Mouse (Mus musculus): ENCODE measurements around the gene Spindoc. TPM values are rescaled to one million over a fixed set of nuclear protein-coding genes. Genes with fewer than 3 reads are reported as not detected.
"Not testable (repeated sequence)": the region's sequence is repeated elsewhere in the genome, so short reads cannot be mapped to it uniquely, and the experiment has no call there.

The Spindoc gene
- polyA plus RNA-seq, 1 experiment from 2014 or later = 34.6 TPM

- peak overlapping the region; percentile 76 for H3K27ac ChIP-seq (ENCODE audit: low read depth, low read length)
- peak overlapping the region; percentile 90 for H3K4me2 ChIP-seq (replicated peaks; ENCODE audit: low read depth, low read length)
- no peaks in the 10 kb centered on the region for H3K4me1 ChIP-seq (replicated peaks; ENCODE audit: control insufficient read depth, insufficient read depth, low read length)
- H3K9me3 ChIP-seq (ENCODE audit: control insufficient read depth, low read length) = no peaks in the 10 kb centered on the region
- ATAC-seq (ENCODE audit: low FRiP score) (no peak; the same call in 1 of the 2 replicates), DNase-seq (ENCODE audit: low spot score) (peak; percentile 85)
- no peaks in the 10 kb centered on the region for H3K27me3 ChIP-seq (ENCODE audit: control insufficient read depth, insufficient read depth, low read length)
- H3K9ac ChIP-seq (ENCODE audit: low read depth, low read length) = peak overlapping the region; percentile 95
- WGBS = under 1% methylated on average over 53 of the region's 60 CpGs
- no peaks in the 10 kb centered on the region for H3K36me3 ChIP-seq (ENCODE audit: control insufficient read depth, insufficient read depth, low read length)
- H3K4me3 ChIP-seq (ENCODE audit: low read depth, low read length) = peak overlapping the region; percentile 90
These were observed 419 bp downstream of the Spindoc start for GRCm38 (mm10) chr19:7382248-7382902.

GRCm38 (mm10) chr19:7381906-7382247 lies 917 bp downstream of the Spindoc start:
- Histone ChIP-seq H3K9ac (ENCODE audit: low read depth, low read length) (peak overlapping the region; percentile 95), H3K4me2 (replicated peaks; ENCODE audit: low read depth, low read length) (peak overlapping the region; percentile 90), H3K36me3 (ENCODE audit: control insufficient read depth, insufficient read depth, low read length) (no peaks in the 10 kb centered on the region), H3K4me3 (ENCODE audit: low read depth, low read length) (peak overlapping the region; percentile 90), H3K27ac (ENCODE audit: low read depth, low read length) (peak overlapping the region; percentile 76), H3K9me3 (ENCODE audit: control insufficient read depth, low read length) (no peaks in the 10 kb centered on the region), H3K27me3 (ENCODE audit: control insufficient read depth, insufficient read depth, low read length) (no peaks in the 10 kb centered on the region), H3K4me1 (replicated peaks; ENCODE audit: control insufficient read depth, insufficient read depth, low read length) (no peaks in the 10 kb centered on the region)
- DNase-seq (ENCODE audit: low spot score) (no peak), ATAC-seq (ENCODE audit: low FRiP score) (no peak)
- WGBS = 2% methylated on average over 8 of the region's 8 CpGs

GRCm38 (mm10) chr19:7377639-7378038 lies 5.2 kb downstream of the Spindoc start:
- Histone ChIP-seq H3K4me3 (ENCODE audit: low read depth, low read length) (no peak overlapping the region), H3K4me1 (replicated peaks; ENCODE audit: control insufficient read depth, insufficient read depth, low read length) (no peaks in the 10 kb centered on the region), H3K36me3 (ENCODE audit: control insufficient read depth, insufficient read depth, low read length) (peaks cover 10% of the 10 kb centered on the region), H3K9ac (ENCODE audit: low read depth, low read length) (no peak overlapping the region), H3K9me3 (ENCODE audit: control insufficient read depth, low read length) (no peaks in the 10 kb centered on the region), H3K27ac (ENCODE audit: low read depth, low read length) (no peak overlapping the region), H3K4me2 (replicated peaks; ENCODE audit: low read depth, low read length) (no peak overlapping the region), H3K27me3 (ENCODE audit: control insufficient read depth, insufficient read depth, low read length) (no peaks in the 10 kb centered on the region)
- 81% methylated on average over 2 of the region's 2 CpGs for WGBS
- no peak for DNase-seq (ENCODE audit: low spot score)
- no peak for ATAC-seq (ENCODE audit: low FRiP score)

GRCm38 (mm10) chr19:7374491-7374890 lies 8.3 kb downstream of the Spindoc start:
- DNase-seq (ENCODE audit: low spot score) = no peak
- H3K9me3 ChIP-seq (ENCODE audit: control insufficient read depth, low read length) = no peaks in the 10 kb centered on the region
- H3K4me2 ChIP-seq (replicated peaks; ENCODE audit: low read depth, low read length) = no peak overlapping the region
- 95% methylated on average over 8 of the region's 8 CpGs for WGBS
- no peaks in the 10 kb centered on the region for H3K4me1 ChIP-seq (replicated peaks; ENCODE audit: control insufficient read depth, insufficient read depth, low read length)
- H3K4me3 ChIP-seq (ENCODE audit: low read depth, low read length) = no peak overlapping the region
- ATAC-seq (ENCODE audit: low FRiP score) = no peak
- H3K27ac ChIP-seq (ENCODE audit: low read depth, low read length) = no peak overlapping the region
- no peaks in the 10 kb centered on the region for H3K27me3 ChIP-seq (ENCODE audit: control insufficient read depth, insufficient read depth, low read length)
- no peak overlapping the region for H3K9ac ChIP-seq (ENCODE audit: low read depth, low read length)
- peaks cover 19% of the 10 kb centered on the region for H3K36me3 ChIP-seq (ENCODE audit: control insufficient read depth, insufficient read depth, low read length)

- not testable (repeated sequence) for ATAC-seq (ENCODE audit: low FRiP score)
- H3K36me3 ChIP-seq (ENCODE audit: control insufficient read depth, insufficient read depth, low read length) = peaks cover 21% of the 10 kb centered on the region
These were observed 13.3 kb downstream of the Spindoc start for GRCm38 (mm10) chr19:7369469-7369868.

DNA sequence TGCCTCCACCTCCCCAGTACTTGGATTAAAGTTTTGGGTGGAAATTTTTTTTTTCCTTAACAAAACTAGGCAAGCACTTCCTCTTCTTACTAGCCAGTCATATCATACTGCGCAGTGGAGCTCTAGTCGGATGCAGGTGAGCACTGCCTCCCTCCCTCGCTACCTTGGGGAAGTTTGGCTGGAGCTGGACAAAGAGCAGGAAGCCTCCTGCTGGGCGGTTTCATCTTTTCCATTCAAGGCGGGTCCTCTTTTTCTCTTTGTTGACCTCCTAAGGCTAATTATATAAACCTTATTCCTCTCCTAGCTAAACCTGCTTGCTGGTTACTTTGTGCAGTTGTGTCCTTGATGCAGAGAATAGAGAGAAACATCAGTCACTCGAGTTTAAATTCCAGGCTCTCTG lies 29.2 kb downstream of the Spindoc start:
- DNase-seq (ENCODE audit: low spot score) = no peak
- no peaks in the 10 kb centered on the region for H3K4me1 ChIP-seq (replicated peaks; ENCODE audit: control insufficient read depth, insufficient read depth, low read length)
- no peak overlapping the region for H3K9ac ChIP-seq (ENCODE audit: low read depth, low read length)
- no peaks in the 10 kb centered on the region for H3K9me3 ChIP-seq (ENCODE audit: control insufficient read depth, low read length)
- no peaks in the 10 kb centered on the region for H3K36me3 ChIP-seq (ENCODE audit: control insufficient read depth, insufficient read depth, low read length)
- H3K27ac ChIP-seq (ENCODE audit: low read depth, low read length) = no peak overlapping the region
- WGBS = 46% methylated on average over 6 of the region's 6 CpGs
- H3K4me2 ChIP-seq (replicated peaks; ENCODE audit: low read depth, low read length) = no peak overlapping the region
- H3K27me3 ChIP-seq (ENCODE audit: control insufficient read depth, insufficient read depth, low read length) = no peaks in the 10 kb centered on the region
- no peak overlapping the region for H3K4me3 ChIP-seq (ENCODE audit: low read depth, low read length)
- no peak for ATAC-seq (ENCODE audit: low FRiP score)

More at GRCm38 (mm10) chr19:7369469-7369868, 13.3 kb downstream of the Spindoc start:
- not testable (repeated sequence) for H3K9ac ChIP-seq (ENCODE audit: low read depth, low read length); H3K27ac ChIP-seq (ENCODE audit: low read depth, low read length); H3K27me3 ChIP-seq (ENCODE audit: control insufficient read depth, insufficient read depth, low read length); DNase-seq (ENCODE audit: low spot score); H3K4me1 ChIP-seq (replicated peaks; ENCODE audit: control insufficient read depth, insufficient read depth, low read length); H3K9me3 ChIP-seq (ENCODE audit: control insufficient read depth, low read length); H3K4me3 ChIP-seq (ENCODE audit: low read depth, low read length); H3K4me2 ChIP-seq (replicated peaks; ENCODE audit: low read depth, low read length)
- 94% methylated on average over 4 of the region's 4 CpGs for WGBS

GRCm38 (mm10) chr19:7352809-7353495 lies 29.8 kb downstream of the Spindoc start:
- Histone ChIP-seq H3K9me3 (ENCODE audit: control insufficient read depth, low read length) (no peaks in the 10 kb centered on the region), H3K36me3 (ENCODE audit: control insufficient read depth, insufficient read depth, low read length) (no peaks in the 10 kb centered on the region), H3K27ac (ENCODE audit: low read depth, low read length) (no peak overlapping the region), H3K9ac (ENCODE audit: low read depth, low read length) (no peak overlapping the region), H3K4me2 (replicated peaks; ENCODE audit: low read depth, low read length) (no peak overlapping the region), H3K27me3 (ENCODE audit: control insufficient read depth, insufficient read depth, low read length) (no peaks in the 10 kb centered on the region), H3K4me1 (replicated peaks; ENCODE audit: control insufficient read depth, insufficient read depth, low read length) (no peaks in the 10 kb centered on the region), H3K4me3 (ENCODE audit: low read depth, low read length) (no peak overlapping the region)
- no peak for DNase-seq (ENCODE audit: low spot score)
- WGBS = 83% methylated on average over 11 of the region's 11 CpGs
- ATAC-seq (ENCODE audit: low FRiP score) = no peak

DNA sequence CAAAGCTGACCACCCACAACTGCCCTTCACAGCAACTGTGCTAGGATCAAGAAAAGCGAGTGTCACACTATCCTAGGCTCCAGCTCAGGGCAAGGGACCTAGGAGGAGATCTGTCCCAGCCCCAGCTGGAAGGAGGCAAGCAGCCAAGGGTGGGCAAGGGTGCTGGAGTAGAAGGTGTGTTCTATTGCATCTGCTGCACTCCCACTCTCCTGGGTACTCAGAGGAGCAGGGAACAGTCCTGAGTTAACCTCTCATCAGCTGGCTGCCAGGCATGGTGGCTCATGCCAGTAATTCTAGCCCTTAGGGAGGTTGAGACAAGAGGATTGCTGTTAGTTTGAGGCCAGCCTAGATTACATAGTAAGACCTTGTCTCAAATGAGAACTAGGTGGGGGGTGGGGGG lies 32.8 kb downstream of the Spindoc start:
- no peak for DNase-seq (ENCODE audit: low spot score)

GRCm38 (mm10) chr19:7345235-7345755 lies 37.5 kb downstream of the Spindoc start:
- H3K4me3 ChIP-seq (ENCODE audit: low read depth, low read length) = no peak overlapping the region
- no peak overlapping the region for H3K9ac ChIP-seq (ENCODE audit: low read depth, low read length)
- no peak for ATAC-seq (ENCODE audit: low FRiP score)
- WGBS = 24% methylated on average over 4 of the region's 4 CpGs
- no peaks in the 10 kb centered on the region for H3K36me3 ChIP-seq (ENCODE audit: control insufficient read depth, insufficient read depth, low read length)
- H3K27me3 ChIP-seq (ENCODE audit: control insufficient read depth, insufficient read depth, low read length) = no peaks in the 10 kb centered on the region
- H3K4me1 ChIP-seq (replicated peaks; ENCODE audit: control insufficient read depth, insufficient read depth, low read length) = peaks cover under 1% of the 10 kb centered on the region; the same call in 1 of the 2 replicates
- H3K27ac ChIP-seq (ENCODE audit: low read depth, low read length) = no peak overlapping the region
- H3K4me2 ChIP-seq (replicated peaks; ENCODE audit: low read depth, low read length) = no peak overlapping the region
- no peaks in the 10 kb centered on the region for H3K9me3 ChIP-seq (ENCODE audit: control insufficient read depth, low read length)
- peak; percentile 87 for DNase-seq (ENCODE audit: low spot score)

More for the DNA sequence above, 32.8 kb downstream of the Spindoc start:
- Histone ChIP-seq H3K4me2 (replicated peaks; ENCODE audit: low read depth, low read length) (no peak overlapping the region), H3K4me1 (replicated peaks; ENCODE audit: control insufficient read depth, insufficient read depth, low read length) (no peaks in the 10 kb centered on the region), H3K4me3 (ENCODE audit: low read depth, low read length) (no peak overlapping the region), H3K27ac (ENCODE audit: low read depth, low read length) (no peak overlapping the region), H3K36me3 (ENCODE audit: control insufficient read depth, insufficient read depth, low read length) (no peaks in the 10 kb centered on the region), H3K9me3 (ENCODE audit: control insufficient read depth, low read length) (no peaks in the 10 kb centered on the region), H3K9ac (ENCODE audit: low read depth, low read length) (no peak overlapping the region), H3K27me3 (ENCODE audit: control insufficient read depth, insufficient read depth, low read length) (no peaks in the 10 kb centered on the region)
- ATAC-seq (ENCODE audit: low FRiP score) = no peak
- 64% methylated on average over 1 of the region's 1 CpGs for WGBS
